Mouse (Mus musculus): ENCODE data around the gene Ntmt1.

Gene Ntmt1

DNA sequence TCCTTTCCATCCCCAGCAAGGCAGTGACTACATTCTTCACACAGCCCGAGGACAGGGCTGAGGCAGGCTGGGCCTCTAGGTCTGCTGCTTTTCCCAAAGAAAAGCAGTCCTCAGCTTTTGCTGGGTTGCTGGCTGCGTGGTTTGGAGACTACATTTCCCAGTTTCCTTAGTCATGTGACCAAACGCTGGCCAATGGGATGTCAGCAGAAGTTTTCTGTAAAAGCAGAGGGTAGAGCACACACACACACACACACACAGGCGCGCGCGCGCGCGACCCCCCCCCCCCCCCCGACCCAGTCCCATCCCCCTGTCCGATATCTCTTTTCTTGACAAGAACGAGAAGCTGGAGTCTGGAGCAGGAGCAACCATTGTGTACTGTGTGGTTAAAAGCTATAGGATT lies 24.3 kb upstream of the Ntmt1 start:
- DNase-seq (ENCODE audit: low read depth, low spot score): peak; percentile 83

DNA sequence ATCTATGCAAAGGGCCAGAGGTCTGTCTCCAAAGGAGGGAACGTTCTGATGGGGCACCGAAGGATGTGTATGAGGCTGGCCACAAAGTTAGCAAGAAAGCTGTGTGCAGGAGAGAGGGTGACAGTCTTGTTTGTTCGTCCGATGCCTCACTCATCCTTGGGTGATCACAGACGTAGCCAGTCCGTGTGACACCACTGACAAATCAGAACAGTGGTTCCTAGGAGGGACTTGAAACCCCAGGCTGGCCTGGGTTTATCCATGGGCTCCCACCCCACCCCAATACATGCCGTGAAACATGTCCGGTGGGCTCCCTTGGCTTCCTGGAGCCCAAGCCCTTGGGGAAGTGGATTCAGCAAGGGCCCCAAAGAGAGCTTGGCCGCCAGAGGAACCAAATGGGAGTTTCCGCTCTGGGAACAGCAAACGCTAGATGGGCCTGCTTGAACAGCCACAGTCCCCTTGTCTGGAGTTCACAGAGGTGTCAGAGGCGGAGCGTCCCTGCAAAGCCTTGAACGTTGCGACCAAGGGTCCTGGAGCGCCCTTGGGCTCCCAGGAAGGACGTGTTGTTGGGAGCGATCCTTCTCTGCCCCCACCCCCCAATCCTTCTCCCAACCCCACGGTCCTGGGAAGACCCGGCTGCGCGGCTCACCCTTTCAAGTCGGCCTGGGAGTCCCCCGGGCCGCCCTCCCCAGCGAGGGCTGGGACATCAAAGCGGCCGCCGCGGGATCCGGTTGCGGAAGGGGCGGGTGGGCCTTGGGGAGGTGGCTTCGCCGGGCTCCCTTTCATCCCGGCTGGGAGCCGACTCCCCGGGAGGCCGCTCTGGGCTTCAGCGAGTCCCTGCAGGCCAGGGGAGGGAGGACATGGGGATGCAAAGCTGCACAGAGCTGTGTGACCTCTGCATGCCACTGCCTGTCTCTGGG lies 23.3 kb upstream of the Ntmt1 start:
- DNase-seq (ENCODE audit: low read depth, low spot score): peak; percentile 50

DNA sequence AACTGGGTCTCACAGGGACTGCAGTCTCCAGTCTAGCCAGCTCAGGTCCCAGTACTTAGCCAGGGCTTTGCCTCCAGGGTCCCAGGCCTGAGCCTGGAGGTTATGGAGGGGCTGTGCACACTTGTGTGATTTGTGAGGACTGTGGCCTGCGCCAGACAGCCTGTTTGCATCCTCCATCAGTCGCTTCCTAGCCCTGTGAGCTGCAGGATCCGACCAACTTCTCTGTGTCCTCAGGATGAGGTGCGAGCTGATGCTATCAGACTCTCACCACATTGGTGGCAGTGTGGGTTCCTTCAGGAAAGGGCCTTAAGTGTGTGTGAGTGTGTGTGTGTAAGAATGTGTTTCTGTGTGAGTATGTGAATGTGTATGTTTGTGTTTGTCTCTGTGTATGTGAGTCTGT lies 20.2 kb upstream of the Ntmt1 start:
- DNase-seq (ENCODE audit: low read depth, low spot score): no peak

- DNase-seq (ENCODE audit: low read depth, low spot score): no peak
Measured at GRCm38 (mm10) chr2:30792061-30792460, 15.6 kb upstream of the Ntmt1 start.

DNA sequence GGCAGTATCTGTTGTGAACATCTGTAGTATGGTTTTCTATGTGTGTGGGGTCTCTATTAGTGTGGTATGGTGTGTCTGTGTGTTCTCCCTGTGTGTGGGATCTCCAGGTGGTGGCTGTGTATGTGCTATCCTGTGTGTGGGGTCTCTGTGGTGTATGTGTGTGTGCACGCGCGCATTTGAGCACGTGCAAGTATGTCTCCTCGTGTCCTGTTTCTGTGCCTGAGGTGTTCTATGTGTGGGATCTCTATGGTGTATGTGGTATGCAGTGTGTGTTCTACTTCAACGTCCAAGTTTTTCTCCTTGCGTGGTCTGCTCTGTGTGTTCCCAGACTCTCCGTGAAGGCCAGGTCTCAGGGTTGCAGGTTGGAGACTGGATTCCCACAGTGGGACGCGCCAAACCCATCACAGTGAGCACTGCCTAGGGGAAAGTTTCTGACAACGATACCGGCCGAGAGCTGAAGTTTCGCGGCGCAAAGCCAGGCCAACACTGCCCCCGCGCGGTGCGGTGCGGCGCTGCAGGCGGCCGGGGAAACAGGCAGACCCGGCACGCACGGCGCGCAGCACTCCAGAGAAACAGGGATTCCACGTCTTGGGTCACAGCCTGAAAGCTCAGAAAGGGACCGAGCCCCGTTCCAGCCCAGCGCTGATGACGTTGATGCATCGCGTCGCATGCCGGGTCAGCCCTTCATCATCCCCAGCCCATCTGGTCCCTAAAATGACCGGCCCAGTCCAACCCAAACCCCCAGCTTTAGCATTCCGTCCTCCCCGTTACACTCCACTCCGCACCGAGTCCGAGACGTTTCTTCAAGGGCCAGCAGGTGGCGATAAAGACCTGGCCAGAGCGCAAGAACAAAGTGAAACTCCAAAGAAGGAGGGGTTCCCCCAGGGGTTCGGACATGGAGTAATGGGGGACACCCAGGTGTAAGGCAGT lies 13.2 kb upstream of the Ntmt1 start:
- peak; percentile 92 for DNase-seq (ENCODE audit: low read depth, low spot score)

GRCm38 (mm10) chr2:30795271-30795888 lies 12.2 kb upstream of the Ntmt1 start:
- DNase-seq (ENCODE audit: low read depth, low spot score): no peak

DNA sequence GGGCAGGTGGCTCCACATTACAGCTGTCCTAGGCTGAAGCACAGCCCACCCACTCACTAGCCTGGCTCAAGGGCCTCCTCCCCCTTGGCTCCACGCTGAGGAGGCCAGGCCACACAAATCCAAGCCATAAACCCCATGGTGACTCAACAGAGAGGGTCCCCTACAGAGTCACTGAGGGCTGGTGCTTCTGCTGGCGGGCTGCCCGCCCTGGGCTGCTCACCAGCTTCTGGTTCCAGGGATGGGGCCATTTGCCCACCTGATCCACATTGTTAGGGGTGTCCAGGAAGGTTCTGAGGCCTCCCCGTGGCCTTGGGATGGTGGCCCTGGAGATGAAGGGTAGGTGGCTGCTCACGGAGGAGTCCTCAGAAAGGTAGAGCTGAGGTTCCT lies 11.7 kb upstream of the Ntmt1 start:
- DNase-seq (ENCODE audit: low read depth, low spot score): no peak

DNA sequence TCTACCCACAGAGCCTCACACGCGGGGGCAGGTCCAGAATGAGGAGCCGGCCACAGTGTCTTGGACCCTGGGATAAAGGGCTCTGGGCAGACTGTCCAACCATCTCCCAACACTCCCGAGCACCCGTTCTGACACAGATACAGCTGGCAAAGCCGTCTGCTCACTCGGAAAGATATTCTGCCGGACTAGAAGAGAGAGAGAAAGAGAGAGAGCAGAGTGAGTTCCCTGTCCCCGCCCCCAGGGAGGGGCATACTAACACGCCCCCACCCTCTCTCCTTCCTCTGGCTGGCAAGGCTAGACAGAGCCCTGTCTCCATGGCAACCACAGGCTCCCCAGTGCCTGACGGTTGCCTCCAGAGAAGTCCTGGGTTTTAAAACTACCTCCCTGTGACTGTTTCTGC lies 11.2 kb upstream of the Ntmt1 start:
- DNase-seq (ENCODE audit: low read depth, low spot score): peak; percentile 97

GRCm38 (mm10) chr2:30799456-30799855 lies 8.2 kb upstream of the Ntmt1 start:
- DNase-seq (ENCODE audit: low read depth, low spot score): no peak

- DNase-seq (ENCODE audit: low read depth, low spot score): no peak
Measured at GRCm38 (mm10) chr2:30800671-30801066, 7.0 kb upstream of the Ntmt1 start.

GRCm38 (mm10) chr2:30801067-30801852 lies 6.4 kb upstream of the Ntmt1 start:
- peak; percentile 76 for DNase-seq (ENCODE audit: low read depth, low spot score)

DNA sequence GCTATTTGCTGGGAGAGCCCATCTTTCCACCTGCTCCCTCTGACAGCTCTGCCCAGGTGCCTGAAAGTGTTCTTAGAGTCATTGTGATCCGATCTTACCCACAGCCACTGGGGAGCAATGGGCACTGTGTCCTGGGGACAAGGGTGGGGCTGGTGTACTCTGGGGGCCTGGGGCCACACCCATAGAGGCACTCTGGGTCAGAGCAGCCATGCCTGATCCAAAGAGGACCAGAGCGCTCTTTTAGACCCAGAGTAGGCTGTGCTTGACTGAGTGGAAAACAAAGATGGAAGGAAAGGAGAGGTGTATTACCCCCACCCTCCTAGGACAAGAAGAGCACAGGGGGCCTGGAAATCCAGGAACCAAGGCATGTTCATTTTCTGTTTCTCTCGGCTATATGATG lies 4.0 kb upstream of the Ntmt1 start, which contains the start of gene 1700001O22Rik:
Gene 1700001O22Rik (minus strand): TSS at position 58 of the 400 bp plus-strand sequence.
- DNase-seq (ENCODE audit: low read depth, low spot score): no peak

DNA sequence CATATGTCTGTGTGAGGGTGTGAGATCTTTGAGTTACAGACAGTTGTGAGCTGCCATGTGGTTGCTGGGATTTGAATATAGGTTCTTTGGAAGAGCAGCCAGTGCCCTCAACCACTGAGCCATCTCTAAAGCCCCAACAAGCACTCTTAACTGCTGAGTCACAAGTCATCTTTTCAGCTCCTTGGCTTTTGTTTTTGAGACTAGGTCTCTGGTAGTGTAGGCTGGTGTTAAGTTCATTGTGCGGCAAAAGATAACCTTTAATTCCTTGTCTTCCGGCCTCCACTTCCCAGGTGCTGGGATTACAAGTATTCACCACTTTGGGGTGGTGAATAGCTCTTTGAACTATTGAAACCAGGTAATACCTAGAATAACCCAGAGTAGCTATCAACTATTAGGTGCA lies 1.6 kb upstream of the Ntmt1 start:
- peak; percentile 70 for DNase-seq (ENCODE audit: low read depth, low spot score)

DNA sequence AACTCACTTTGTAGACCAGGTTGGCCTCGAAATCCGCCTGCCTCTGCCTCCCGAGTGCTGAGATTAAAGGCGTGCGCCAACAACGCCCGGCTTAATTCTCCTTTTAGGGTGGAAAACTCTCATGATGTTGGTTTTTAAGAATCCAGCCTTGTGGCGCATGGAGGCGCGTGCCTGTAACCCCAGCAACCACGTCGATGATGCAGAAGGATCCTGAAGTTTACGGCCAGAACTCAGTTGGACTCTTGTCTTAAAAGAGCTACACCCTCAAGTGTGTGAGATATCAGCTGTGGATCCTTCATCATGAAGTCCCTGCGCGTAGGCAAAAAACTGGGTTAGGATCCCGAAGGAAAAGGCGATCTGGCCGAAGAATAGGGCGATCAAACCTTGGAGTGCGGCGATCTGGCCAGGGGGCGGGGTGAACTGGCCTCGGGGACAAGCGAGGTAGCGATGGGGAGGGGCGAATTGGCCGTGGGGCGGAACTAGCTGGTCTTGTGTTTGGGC lies 429 bp upstream of the Ntmt1 start:
- no peak for DNase-seq (ENCODE audit: low read depth, low spot score)

- no peak for DNase-seq (ENCODE audit: low read depth, low spot score)
Measured at GRCm38 (mm10) chr2:30808296-30808655, 650 bp downstream of the Ntmt1 start.

GRCm38 (mm10) chr2:30809503-30809902 lies 1.9 kb downstream of the Ntmt1 start:
- no peak for DNase-seq (ENCODE audit: low read depth, low spot score)

- DNase-seq (ENCODE audit: low read depth, low spot score): no peak
Measured at GRCm38 (mm10) chr2:30810573-30810972, 2.9 kb downstream of the Ntmt1 start.

DNA sequence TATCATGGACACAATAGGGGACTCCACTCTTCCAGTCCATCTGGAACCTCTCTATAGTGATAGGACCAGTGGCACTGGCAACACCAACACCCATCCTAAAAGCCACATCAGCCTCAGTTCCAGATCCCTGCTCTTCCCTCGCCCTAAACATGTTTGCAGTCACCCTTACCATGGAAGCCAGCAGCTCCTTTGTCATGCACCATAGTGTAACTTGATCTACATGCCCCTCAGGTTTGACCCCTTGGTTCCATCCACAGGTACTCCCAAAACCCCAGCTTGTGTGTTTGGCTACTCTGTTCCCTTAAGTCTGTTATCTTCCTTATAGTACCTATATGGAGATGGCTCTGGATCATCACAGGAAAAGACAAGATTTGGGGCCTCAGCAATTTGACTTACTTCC lies 8.8 kb downstream of the Ntmt1 start:
- DNase-seq (ENCODE audit: low read depth, low spot score): peak; percentile 50

- DNase-seq (ENCODE audit: low read depth, low spot score): no peak
Measured at GRCm38 (mm10) chr2:30819873-30820272, 12.2 kb downstream of the Ntmt1 start.

GRCm38 (mm10) chr2:30821073-30821472 lies 13.4 kb downstream of the Ntmt1 start:
- DNase-seq (ENCODE audit: low read depth, low spot score): peak; percentile 66

GRCm38 (mm10) chr2:30822460-30822859 lies 14.8 kb downstream of the Ntmt1 start:
- no peak for DNase-seq (ENCODE audit: low read depth, low spot score)
